Mouse (Mus musculus): ENCODE data around the gene Col4a6. TPM values are rescaled to one million over a fixed set of nuclear protein-coding genes. Genes with fewer than 3 reads are reported as not detected.

Gene Col4a6
- polyA plus RNA-seq, 1 experiment, result not detected

GRCm38 (mm10) chrX:141175353-141175752 is 298.5 kb downstream of the Col4a6 start:
- TF ChIP-seq CTCF (IDR thresholded peaks at IDR 0.05; ENCODE audit: insufficient read depth, low read depth, low read length) (no peak), POLR2A (IDR thresholded peaks at IDR 0.05; ENCODE audit: insufficient read depth, low read depth, low read length) (no peak)
- 35% methylated on average over 7 of the region's 7 CpGs for WGBS
- H3K4me1 ChIP-seq (ENCODE audit: control insufficient read depth, insufficient read depth, low read length), result no peaks in the 10 kb centered on the region

DNA sequence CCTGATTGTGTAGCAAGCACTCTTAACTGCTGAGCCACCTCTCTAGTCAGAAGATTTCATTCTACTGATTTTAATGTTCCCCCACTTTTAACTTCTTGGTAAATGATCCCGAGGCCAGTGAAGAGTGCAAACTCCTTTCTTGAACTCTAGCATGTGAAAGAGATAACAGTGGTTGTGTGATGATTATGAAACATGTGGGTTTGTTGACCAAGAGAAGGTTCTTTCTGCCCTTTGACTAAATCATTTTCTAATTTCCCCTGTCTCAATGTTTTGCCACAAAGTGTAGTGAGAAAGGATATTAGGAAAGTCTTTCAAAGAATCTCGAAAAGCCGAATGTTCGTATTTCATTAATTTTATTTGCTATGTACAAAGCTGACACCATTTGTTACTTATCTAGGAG is 308.8 kb downstream of the Col4a6 start:
- no peak overlapping the region for H3K27ac ChIP-seq (ENCODE audit: insufficient read depth, low read depth, low read length)
- 89% methylated on average over 4 of the region's 4 CpGs for WGBS
- TF ChIP-seq POLR2A (IDR thresholded peaks at IDR 0.05; ENCODE audit: insufficient read depth, low read depth, low read length) (no peak), CTCF (IDR thresholded peaks at IDR 0.05; ENCODE audit: insufficient read depth, low read depth, low read length) (no peak)
- no peaks in the 10 kb centered on the region for H3K4me1 ChIP-seq (ENCODE audit: control insufficient read depth, insufficient read depth, low read length)
- H3K4me3 ChIP-seq (ENCODE audit: insufficient read depth, low read depth, low read length), result no peak overlapping the region

More at GRCm38 (mm10) chrX:141175353-141175752, 298.5 kb downstream of the Col4a6 start:
- no peak overlapping the region for H3K4me3 ChIP-seq (ENCODE audit: insufficient read depth, low read depth, low read length)
- H3K27ac ChIP-seq (ENCODE audit: insufficient read depth, low read depth, low read length), result no peak overlapping the region

GRCm38 (mm10) chrX:141160371-141160770 is 313.5 kb downstream of the Col4a6 start:
- WGBS, result 73% methylated on average over 3 of the region's 3 CpGs
- TF ChIP-seq POLR2A (IDR thresholded peaks at IDR 0.05; ENCODE audit: insufficient read depth, low read depth, low read length) (no peak), CTCF (IDR thresholded peaks at IDR 0.05; ENCODE audit: insufficient read depth, low read depth, low read length) (no peak)
- Histone ChIP-seq H3K4me1 (ENCODE audit: control insufficient read depth, insufficient read depth, low read length) (no peaks in the 10 kb centered on the region), H3K4me3 (ENCODE audit: insufficient read depth, low read depth, low read length) (no peak overlapping the region), H3K27ac (ENCODE audit: insufficient read depth, low read depth, low read length) (no peak overlapping the region)

DNA sequence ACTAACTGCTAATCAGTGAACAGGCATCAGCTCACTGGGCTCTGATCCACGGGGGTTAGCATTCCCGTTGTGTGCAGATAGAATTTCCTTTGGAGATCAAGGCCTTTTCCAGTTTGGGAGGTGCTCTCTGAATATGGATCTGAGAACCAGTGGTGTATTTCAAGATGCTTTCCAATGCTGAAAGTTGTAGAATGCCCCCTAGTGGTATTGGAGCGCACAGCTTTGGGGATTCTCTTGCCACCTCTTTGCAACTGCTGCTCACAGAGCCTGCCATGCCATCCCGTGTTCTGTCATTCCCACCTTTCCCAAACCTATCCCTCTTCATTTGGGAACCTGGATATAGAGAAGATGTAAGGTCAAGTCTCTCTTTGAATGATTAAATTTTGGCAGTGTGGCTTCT is 315.7 kb downstream of the Col4a6 start:
- no peak overlapping the region for H3K27ac ChIP-seq (ENCODE audit: insufficient read depth, low read depth, low read length)
- no peak overlapping the region for H3K4me3 ChIP-seq (ENCODE audit: insufficient read depth, low read depth, low read length)
- no peaks in the 10 kb centered on the region for H3K4me1 ChIP-seq (ENCODE audit: control insufficient read depth, insufficient read depth, low read length)
- WGBS, result 49% methylated on average over 4 of the region's 4 CpGs
- TF ChIP-seq CTCF (IDR thresholded peaks at IDR 0.05; ENCODE audit: insufficient read depth, low read depth, low read length) (no peak), POLR2A (IDR thresholded peaks at IDR 0.05; ENCODE audit: insufficient read depth, low read depth, low read length) (no peak)

DNA sequence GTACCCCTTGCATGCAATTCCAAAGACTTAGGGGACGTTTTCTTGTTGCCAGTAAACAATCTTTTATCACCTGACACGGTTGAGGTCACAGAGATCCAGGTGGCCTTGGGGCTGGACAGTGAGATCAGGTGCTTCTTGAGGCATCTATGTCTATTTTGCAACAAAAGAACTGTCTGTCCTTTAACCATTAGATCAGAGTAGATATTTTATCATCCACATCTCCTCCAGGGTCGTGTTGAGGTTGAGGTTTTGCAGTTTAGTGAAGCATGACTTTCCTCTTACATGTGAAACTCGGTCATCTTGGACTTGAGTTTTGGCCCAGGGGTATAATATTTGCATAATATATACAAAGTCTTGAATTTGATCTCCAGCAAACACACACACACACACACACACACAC is 316.2 kb downstream of the Col4a6 start:
- Histone ChIP-seq H3K4me1 (ENCODE audit: control insufficient read depth, insufficient read depth, low read length) (no peaks in the 10 kb centered on the region), H3K4me3 (ENCODE audit: insufficient read depth, low read depth, low read length) (no peak overlapping the region), H3K27ac (ENCODE audit: insufficient read depth, low read depth, low read length) (no peak overlapping the region)
- no peak for TF ChIP-seq CTCF (IDR thresholded peaks at IDR 0.05; ENCODE audit: insufficient read depth, low read depth, low read length)
- no peak for TF ChIP-seq POLR2A (IDR thresholded peaks at IDR 0.05; ENCODE audit: insufficient read depth, low read depth, low read length)
- 58% methylated on average over 4 of the region's 4 CpGs for WGBS

GRCm38 (mm10) chrX:141156696-141157095 is 317.2 kb downstream of the Col4a6 start:
- Histone ChIP-seq H3K27ac (ENCODE audit: insufficient read depth, low read depth, low read length) (no peak overlapping the region), H3K4me3 (ENCODE audit: insufficient read depth, low read depth, low read length) (no peak overlapping the region), H3K4me1 (ENCODE audit: control insufficient read depth, insufficient read depth, low read length) (no peaks in the 10 kb centered on the region)
- no peak for TF ChIP-seq CTCF (IDR thresholded peaks at IDR 0.05; ENCODE audit: insufficient read depth, low read depth, low read length)
- no peak for TF ChIP-seq POLR2A (IDR thresholded peaks at IDR 0.05; ENCODE audit: insufficient read depth, low read depth, low read length)
- 17% methylated on average over 2 of the region's 2 CpGs for WGBS

DNA sequence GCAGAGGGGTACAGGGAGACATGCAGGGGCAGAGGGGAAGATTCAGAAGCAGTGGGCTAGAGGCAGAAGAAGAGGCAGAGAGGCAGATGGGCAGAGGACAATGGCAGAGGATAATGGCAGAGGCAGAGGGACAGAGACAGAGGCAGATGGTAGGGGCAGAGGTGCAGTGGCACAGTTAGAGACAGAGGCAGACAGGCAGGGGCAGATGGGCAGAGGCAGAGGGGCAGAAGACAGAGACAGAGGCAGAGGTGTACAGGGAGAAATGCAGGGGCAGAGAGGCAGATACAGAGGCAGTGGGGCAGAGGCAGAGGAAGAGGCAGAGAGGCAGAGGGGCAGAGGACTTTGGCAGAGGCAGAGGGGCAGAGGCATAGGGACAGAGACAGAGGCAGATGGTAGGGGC is 322.7 kb downstream of the Col4a6 start:
- H3K4me1 ChIP-seq (ENCODE audit: control insufficient read depth, insufficient read depth, low read length), result no peaks in the 10 kb centered on the region
- no peak for TF ChIP-seq CTCF (IDR thresholded peaks at IDR 0.05; ENCODE audit: insufficient read depth, low read depth, low read length)
- no peak for TF ChIP-seq POLR2A (IDR thresholded peaks at IDR 0.05; ENCODE audit: insufficient read depth, low read depth, low read length)
- no peak overlapping the region for H3K27ac ChIP-seq (ENCODE audit: insufficient read depth, low read depth, low read length)
- H3K4me3 ChIP-seq (ENCODE audit: insufficient read depth, low read depth, low read length), result no peak overlapping the region

DNA sequence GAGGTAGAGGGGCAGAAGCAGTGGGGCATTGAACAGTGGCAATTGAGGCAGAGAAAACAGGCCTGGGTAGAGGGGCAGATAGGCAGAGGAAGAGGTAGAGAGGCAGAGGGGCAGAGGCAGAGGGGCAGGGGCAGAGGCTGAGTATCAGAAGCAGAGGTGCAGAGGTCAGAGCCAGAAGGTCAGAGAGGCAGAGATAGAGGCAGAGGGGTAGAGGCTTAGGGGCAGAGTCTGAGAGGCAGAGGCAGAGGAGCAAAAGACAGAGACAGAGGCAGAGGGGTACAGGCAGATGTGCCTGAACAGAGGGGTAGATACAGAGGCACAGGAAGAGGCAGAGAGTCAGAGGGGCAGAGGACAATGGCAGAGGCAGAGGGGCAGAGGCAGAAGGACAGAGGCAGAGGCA is 323.6 kb downstream of the Col4a6 start:
- H3K27ac ChIP-seq (ENCODE audit: insufficient read depth, low read depth, low read length), result no peak overlapping the region
- no peaks in the 10 kb centered on the region for H3K4me1 ChIP-seq (ENCODE audit: control insufficient read depth, insufficient read depth, low read length)
- TF ChIP-seq POLR2A (IDR thresholded peaks at IDR 0.05; ENCODE audit: insufficient read depth, low read depth, low read length) (no peak), CTCF (IDR thresholded peaks at IDR 0.05; ENCODE audit: insufficient read depth, low read depth, low read length) (no peak)
- no peak overlapping the region for H3K4me3 ChIP-seq (ENCODE audit: insufficient read depth, low read depth, low read length)

DNA sequence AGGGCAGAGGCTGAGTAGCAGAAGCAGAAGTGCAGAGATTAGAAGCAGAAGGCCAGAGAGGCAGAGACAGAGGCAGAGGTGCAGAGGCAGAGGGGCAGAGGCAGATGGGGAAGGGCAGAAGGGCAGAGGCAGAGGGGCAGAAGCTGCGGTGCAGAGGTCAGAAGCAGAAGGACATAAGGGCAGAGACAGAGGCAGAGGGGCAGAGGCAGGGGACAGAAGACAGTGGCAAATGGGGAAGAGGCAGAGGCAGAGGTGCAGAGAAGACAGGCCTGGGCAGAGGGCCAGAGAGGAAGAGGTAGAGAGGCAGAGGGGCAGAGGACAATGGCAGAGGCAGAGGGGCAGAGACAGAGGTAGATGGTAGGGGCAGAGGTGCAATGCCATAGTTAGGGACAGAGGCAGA is 324.2 kb downstream of the Col4a6 start:
- 69% methylated on average over 1 of the region's 1 CpGs for WGBS
- TF ChIP-seq CTCF (IDR thresholded peaks at IDR 0.05; ENCODE audit: insufficient read depth, low read depth, low read length) (no peak), POLR2A (IDR thresholded peaks at IDR 0.05; ENCODE audit: insufficient read depth, low read depth, low read length) (no peak)
- Histone ChIP-seq H3K4me3 (ENCODE audit: insufficient read depth, low read depth, low read length) (no peak overlapping the region), H3K4me1 (ENCODE audit: control insufficient read depth, insufficient read depth, low read length) (no peaks in the 10 kb centered on the region), H3K27ac (ENCODE audit: insufficient read depth, low read depth, low read length) (no peak overlapping the region)

Other genes with a start within 250 kb of the Col4a6 start
- gene Col4a5, start 1.3 kb upstream of the Col4a6 start, polyA plus RNA-seq (2012; ENCODE audit: insufficient read depth, insufficient read length, low replicate concordance, missing spikeins), result not detected in 2 replicates

Data from olfactory bulb, adult 2 months (tissue).